Mouse (Mus musculus) hindbrain, embryonic 11.5 days (tissue): ENCODE data around the gene Myd88. TPM values are rescaled to one million over a fixed set of nuclear protein-coding genes. Genes with fewer than 3 reads are reported as not detected.
A peak's percentile ranks its signal among the peaks of the same experiment; 100 is the strongest.

Experiments
- ATAC-seq: fragments of 200-750 bp; cut with Nextera tagmentation; 2 replicates; pipeline ENCODE4 v1.8.0; 2017; ENCODE audit warnings: mild to moderate bottlenecking, moderate TSS enrichment, moderate library complexity; ENCODE audit not compliant: low FRiP score
- DNase-seq: peaks from one replicate; pipeline ENCODE4 v3.0.0-alpha.2; 2015; ENCODE audit warnings: low spot score
- H3K27ac ChIP-seq: fragments of 300-500 bp; sonication (generic); 2 replicates; pipeline ENCODE4 v1.5.1; 2014; ENCODE audit warnings: mild to moderate bottlenecking, low read depth, low read length
- H3K27me3 ChIP-seq: fragments of 300-500 bp; sonication (generic); 2 replicates; pipeline ENCODE4 v1.6.1; 2014; ENCODE audit warnings: mild to moderate bottlenecking, low read length, moderate library complexity, mixed read lengths; ENCODE audit not compliant: control insufficient read depth, insufficient read depth
- H3K36me3 ChIP-seq: fragments of 300-500 bp; sonication (generic); 2 replicates; pipeline ENCODE4 v1.6.1; 2014; ENCODE audit warnings: mild to moderate bottlenecking, low read length, moderate library complexity, mixed read lengths; ENCODE audit not compliant: control insufficient read depth, insufficient read depth
- H3K4me1 ChIP-seq: fragments of 300-500 bp; sonication (generic); replicated peaks from 2 replicates; pipeline ENCODE4 v1.6.1; 2014; ENCODE audit warnings: low read length, mixed read lengths; ENCODE audit not compliant: control insufficient read depth, insufficient read depth
- H3K4me2 ChIP-seq: fragments of 300-500 bp; sonication (generic); replicated peaks from 2 replicates; pipeline ENCODE4 v1.6.1; 2014; ENCODE audit warnings: mild to moderate bottlenecking, low read depth, low read length
- H3K4me3 ChIP-seq: fragments of 300-500 bp; sonication (generic); 2 replicates; pipeline ENCODE4 v1.5.1; 2014; ENCODE audit warnings: low read depth, low read length
- H3K9ac ChIP-seq: fragments of 300-500 bp; sonication (generic); 2 replicates; pipeline ENCODE4 v1.6.1; 2014; ENCODE audit warnings: low read depth, low read length
- H3K9me3 ChIP-seq: fragments of 300-500 bp; sonication (generic); 2 replicates; pipeline ENCODE4 v1.6.1; 2016; ENCODE audit warnings: low read length; ENCODE audit not compliant: control insufficient read depth
- WGBS: fragments of 180-500 bp; shearing (Covaris S2); extraction: QIAGEN DNeasy Blood & Tissue Kit; methylation state at CpG from one replicate; pipeline ENCODE4 v1.1.7; 2014; 5-methylcytosine and 5-hydroxymethylcytosine counted together
- polyA plus RNA-seq: library from polyadenylated mRNA; unstranded; fragments of >200 nt; fragmentation: Nextera tagmentation; extraction: Ambion mirVana; gene quantifications from 2 replicates; pipeline ENCODE4 v1.2.1, GENCODE M21; 2014

The Myd88 gene
- polyA plus RNA-seq, 1 experiment from 2014 or later = 5.7 TPM

GRCm38 (mm10) chr9:119350947-119351705, 9.9 kb upstream of the Myd88 start:
- Histone ChIP-seq H3K4me3 (no peak overlapping the region), H3K9me3 (no peaks in the 10 kb centered on the region), H3K27me3 (no peaks in the 10 kb centered on the region), H3K4me2 (no peak overlapping the region), H3K4me1 (no peaks in the 10 kb centered on the region), H3K27ac (no peak overlapping the region), H3K9ac (no peak overlapping the region), H3K36me3 (no peaks in the 10 kb centered on the region)
- DNase-seq (no peak), ATAC-seq (no peak)
- 89% methylated on average over 10 of the region's 10 CpGs for WGBS

GRCm38 (mm10) chr9:119350531-119350930, 9.3 kb upstream of the Myd88 start:
- H3K9me3 ChIP-seq = no peaks in the 10 kb centered on the region
- H3K4me2 ChIP-seq = no peak overlapping the region
- no peak for DNase-seq
- WGBS = 84% methylated on average over 3 of the region's 3 CpGs
- H3K4me3 ChIP-seq = no peak overlapping the region
- no peak overlapping the region for H3K9ac ChIP-seq
- H3K36me3 ChIP-seq = no peaks in the 10 kb centered on the region
- H3K4me1 ChIP-seq = no peaks in the 10 kb centered on the region
- ATAC-seq = no peak
- H3K27me3 ChIP-seq = no peaks in the 10 kb centered on the region
- H3K27ac ChIP-seq = no peak overlapping the region

GRCm38 (mm10) chr9:119346376-119346775, 5.2 kb upstream of the Myd88 start:
- Histone ChIP-seq H3K9me3 (no peaks in the 10 kb centered on the region), H3K27ac (no peak overlapping the region), H3K4me1 (peaks cover 4% of the 10 kb centered on the region; the same call in 1 of the 2 replicates), H3K36me3 (peaks cover 2% of the 10 kb centered on the region; the same call in 1 of the 2 replicates), H3K4me2 (no peak overlapping the region), H3K9ac (no peak overlapping the region), H3K4me3 (no peak overlapping the region), H3K27me3 (no peaks in the 10 kb centered on the region)
- no peak for DNase-seq
- ATAC-seq = no peak
- WGBS = 93% methylated on average over 8 of the region's 8 CpGs

GRCm38 (mm10) chr9:119342728-119343127, 1.5 kb upstream of the Myd88 start:
- H3K9ac ChIP-seq = no peak overlapping the region
- no peak overlapping the region for H3K4me2 ChIP-seq
- no peak for DNase-seq
- peaks cover 2% of the 10 kb centered on the region; the same call in 1 of the 2 replicates for H3K36me3 ChIP-seq
- no peak overlapping the region for H3K27ac ChIP-seq
- peaks cover 4% of the 10 kb centered on the region; the same call in 1 of the 2 replicates for H3K4me1 ChIP-seq
- H3K27me3 ChIP-seq = 0 out of 2 replicates have a peak, but pooled peaks cover 2% of the 10 kb centered on the region
- ATAC-seq = no peak
- 92% methylated on average over 7 of the region's 7 CpGs for WGBS
- H3K9me3 ChIP-seq = no peaks in the 10 kb centered on the region
- H3K4me3 ChIP-seq = no peak overlapping the region

GRCm38 (mm10) chr9:119340212-119340580, 1.0 kb downstream of the Myd88 start:
- peak overlapping the region; percentile 72 for H3K4me3 ChIP-seq
- ATAC-seq (no peak), DNase-seq (peak; percentile 36)
- peak overlapping the region; percentile 56 for H3K9ac ChIP-seq
- H3K27ac ChIP-seq = no peak overlapping the region
- H3K4me1 ChIP-seq = peaks cover 4% of the 10 kb centered on the region; the same call in 1 of the 2 replicates
- H3K4me2 ChIP-seq = peak overlapping the region; percentile 67
- peaks cover 2% of the 10 kb centered on the region; the same call in 1 of the 2 replicates for H3K36me3 ChIP-seq
- 0 out of 2 replicates have a peak, but pooled peaks cover 2% of the 10 kb centered on the region for H3K27me3 ChIP-seq
- WGBS = 8% methylated on average over 8 of the region's 8 CpGs
- H3K9me3 ChIP-seq = no peaks in the 10 kb centered on the region

GRCm38 (mm10) chr9:119339558-119340211, 1.5 kb downstream of the Myd88 start, which contains the start of gene Acaa1a:
Gene Acaa1a (plus strand): TSS chr9:119339676.
- H3K4me1 ChIP-seq = peaks cover 4% of the 10 kb centered on the region; the same call in 1 of the 2 replicates
- H3K4me2 ChIP-seq = peak within 1 kb of the TSS; percentile 67
- WGBS = 2% methylated on average over 43 of the region's 43 CpGs
- peaks cover 2% of the 10 kb centered on the region; the same call in 1 of the 2 replicates for H3K36me3 ChIP-seq
- DNase-seq (peak; percentile 57), ATAC-seq (no peak)
- peak within 1 kb of the TSS; percentile 76; the same call in 1 of the 2 replicates for H3K27ac ChIP-seq
- peak within 1 kb of the TSS; percentile 72 for H3K4me3 ChIP-seq
- H3K9me3 ChIP-seq = no peaks in the 10 kb centered on the region
- H3K27me3 ChIP-seq = 0 out of 2 replicates have a peak, but pooled peaks cover 2% of the 10 kb centered on the region
- peak within 1 kb of the TSS; percentile 56 for H3K9ac ChIP-seq

- no peak overlapping the region for H3K9ac ChIP-seq
- H3K9me3 ChIP-seq = no peaks in the 10 kb centered on the region
- H3K4me2 ChIP-seq = peak overlapping the region; percentile 67
- peaks cover 2% of the 10 kb centered on the region; the same call in 1 of the 2 replicates for H3K36me3 ChIP-seq
- H3K27me3 ChIP-seq = 0 out of 2 replicates have a peak, but pooled peaks cover 2% of the 10 kb centered on the region
- 52% methylated on average over 7 of the region's 7 CpGs for WGBS
- no peak for ATAC-seq
- H3K4me3 ChIP-seq = no peak overlapping the region
- no peak overlapping the region for H3K27ac ChIP-seq
- DNase-seq = peak; percentile 7
- peaks cover 4% of the 10 kb centered on the region; the same call in 1 of the 2 replicates for H3K4me1 ChIP-seq
These were observed 2.1 kb downstream of the Myd88 start for GRCm38 (mm10) chr9:119339106-119339505.

- Histone ChIP-seq H3K9ac (no peak overlapping the region), H3K4me2 (no peak overlapping the region), H3K36me3 (no peaks in the 10 kb centered on the region), H3K27ac (no peak overlapping the region), H3K27me3 (0 out of 2 replicates have a peak, but pooled peaks cover 2% of the 10 kb centered on the region), H3K4me3 (no peak overlapping the region), H3K4me1 (peaks cover 4% of the 10 kb centered on the region; the same call in 1 of the 2 replicates), H3K9me3 (no peaks in the 10 kb centered on the region)
- 93% methylated on average over 3 of the region's 3 CpGs for WGBS
- no peak for ATAC-seq
- no peak for DNase-seq
These were observed 2.9 kb downstream of the Myd88 start for GRCm38 (mm10) chr9:119338350-119338749.
